In genomic region chr13:107555958-107556357, GRCm38 (mm10) we compare ENCODE assay signal across 26 mouse cellular contexts.
"Had no signal": no experiment of that assay in that cellular context is flagged by ENCODE, and none has a peak within 500 bp of the region (broad histone marks: within the 10 kb centered on the region; RNA-seq: fewer than 3 reads in every experiment).

No protein-coding gene starts in this region.

- H3K4me1 ChIP-seq: heart, embryonic 10.5 days; heart, embryonic 12.5 days; hindbrain, embryonic 10.5 days; hindbrain, embryonic 12.5 days; intestine, embryonic 15.5 days; limb, embryonic 15.5 days had no signal

- H3K27ac ChIP-seq: gastrocnemius, adult 2 months; heart, embryonic 10.5 days; hindbrain, embryonic 10.5 days; hindbrain, embryonic 12.5 days; hindbrain, embryonic 14.5 days; intestine, embryonic 15.5 days; kidney, embryonic 15.5 days; kidney, postnatal 0 days; limb, embryonic 13.5 days; limb, embryonic 15.5 days had no signal

- H3K9me3 ChIP-seq: heart, embryonic 10.5 days; heart, embryonic 12.5 days; hindbrain, embryonic 10.5 days; hindbrain, embryonic 12.5 days; intestine, embryonic 15.5 days; kidney, embryonic 15.5 days; limb, embryonic 13.5 days; limb, embryonic 15.5 days had no signal

- DNase-seq: gastrocnemius, adult 2 months; gastrocnemius, postnatal 10 days; gastrocnemius, postnatal 25 days; heart, adult 18-20 months; heart, postnatal 10 days; heart, postnatal 4 days; kidney, adult 18-20 months; kidney, adult 8-10 months; kidney, postnatal 14 days; kidney, postnatal 36 days; layer of hippocampus, adult 9-11 months; layer of hippocampus, postnatal 36 days; left cerebral cortex, postnatal 4 days had no signal

- H3K9ac ChIP-seq: heart, embryonic 12.5 days; hindbrain, embryonic 12.5 days; hindbrain, embryonic 14.5 days; intestine, embryonic 15.5 days; kidney, embryonic 15.5 days; limb, embryonic 13.5 days; limb, embryonic 15.5 days had no signal

- H3K4me3 ChIP-seq: gastrocnemius, adult 2 months; heart, embryonic 10.5 days; heart, embryonic 12.5 days; hindbrain, embryonic 10.5 days; hindbrain, embryonic 12.5 days; intestine, embryonic 15.5 days; kidney, embryonic 15.5 days; limb, embryonic 13.5 days; limb, embryonic 15.5 days had no signal

- H3K4me2 ChIP-seq: heart, embryonic 12.5 days; hindbrain, embryonic 12.5 days; hindbrain, embryonic 14.5 days; intestine, embryonic 15.5 days; kidney, embryonic 15.5 days; limb, embryonic 13.5 days; limb, embryonic 15.5 days had no signal

- ATAC-seq: hindbrain, embryonic 16.5 days; inflammation-experienced regulatory T-cells, adult 6 months; intestine, embryonic 15.5 days; intestine, postnatal 0 days had no signal

- H3K36me3 ChIP-seq: heart, embryonic 10.5 days; heart, embryonic 12.5 days; hindbrain, embryonic 10.5 days; hindbrain, embryonic 12.5 days; intestine, embryonic 15.5 days; kidney, embryonic 15.5 days; limb, embryonic 13.5 days; limb, embryonic 15.5 days had no signal

- H3K27me3 ChIP-seq: heart, embryonic 12.5 days; hindbrain, embryonic 12.5 days; intestine, embryonic 15.5 days; kidney, embryonic 15.5 days; limb, embryonic 15.5 days had no signal
